Mouse (Mus musculus): ENCODE measurements around the gene Pnrc1. TPM values are rescaled to one million over a fixed set of nuclear protein-coding genes. Genes with fewer than 3 reads are reported as not detected.

Pnrc1 gene
- total and polyA plus RNA-seq, 3 experiments: 7.6 to 14.4 TPM; not detected in 1

DNA sequence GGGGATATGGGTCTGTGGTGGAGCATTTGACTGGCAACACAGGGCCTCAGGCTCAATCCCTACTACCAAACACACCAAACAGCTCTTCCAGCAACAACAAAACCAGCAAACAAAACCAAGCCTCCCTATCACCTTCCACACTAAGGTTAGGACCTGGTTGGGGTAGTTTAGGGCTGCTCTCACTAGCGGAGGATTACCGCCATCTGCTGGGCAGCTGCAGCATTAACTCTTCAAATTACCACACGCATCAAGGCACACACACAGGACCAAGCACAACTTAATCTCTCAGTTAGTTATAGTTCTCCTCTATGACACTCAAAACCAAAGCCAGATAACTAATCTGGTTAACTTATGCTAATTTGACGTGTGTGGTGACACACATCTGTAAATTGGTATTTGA, 85.3 kb downstream of the Pnrc1 start:
- H3K79me2 ChIP-seq (ENCODE audit: control insufficient read depth, insufficient read depth, low read length, poor library complexity): no peaks in the 10 kb centered on the region
- H3K9me3 ChIP-seq (replicated peaks; ENCODE audit: insufficient read depth, low read length): no peaks in the 10 kb centered on the region
- no peak overlapping the region for H3K27ac ChIP-seq (ENCODE audit: control insufficient read depth, low read depth, low read length)
- H3K36me3 ChIP-seq (ENCODE audit: control insufficient read depth in 1 of 2, insufficient read depth in 2 of 2, low read length in 2 of 2): no peaks in the 10 kb centered on the region
- DNase-seq (ENCODE audit: low read depth, low spot score): peak; percentile 67
- H3K27me3 ChIP-seq (ENCODE audit: control insufficient read depth in 1 of 2, insufficient read depth in 2 of 2, low read length in 2 of 2): peaks cover 2% of the 10 kb centered on the region in 2 experiments
- TF ChIP-seq CTCF (IDR thresholded peaks at IDR 0.05 in 2 of 3, conservative IDR thresholded peaks at IDR 0.05 in 1 of 3; ENCODE audit: control insufficient read depth in 1 of 3, insufficient read depth in 1 of 3, low read depth in 2 of 3, low read length in 3 of 3, poor library complexity in 1 of 3, severe bottlenecking in 1 of 3) (peak; percentile 79 to 88 (median 86)), SMC3 (IDR thresholded peaks at IDR 0.05; ENCODE audit: low read depth, low read length) (peak; percentile 62), RAD21 (IDR thresholded peaks at IDR 0.05; ENCODE audit: low read depth, low read length) (peak; percentile 64), SIN3A (IDR thresholded peaks at IDR 0.05; ENCODE audit: low read length) (no peak)
- no peak overlapping the region for H3K9ac ChIP-seq (ENCODE audit: control insufficient read depth, low read depth, low read length, poor library complexity, severe bottlenecking)
- no peaks in the 10 kb centered on the region for H3K4me1 ChIP-seq (ENCODE audit: control insufficient read depth in 1 of 2, insufficient read depth in 2 of 2, low read length in 2 of 2)
- H3K4me3 ChIP-seq (ENCODE audit: control insufficient read depth in 1 of 2, insufficient read depth in 1 of 2, low read depth in 2 of 2, low read length in 2 of 2): no peak overlapping the region

GRCm38 (mm10) chr4:33198117-33198516, 91.8 kb downstream of the Pnrc1 start:
- H3K9me3 ChIP-seq (replicated peaks; ENCODE audit: insufficient read depth, low read length): no peaks in the 10 kb centered on the region
- H3K27ac ChIP-seq (ENCODE audit: control insufficient read depth, low read depth, low read length): no peak overlapping the region
- H3K36me3 ChIP-seq (ENCODE audit: control insufficient read depth in 1 of 2, insufficient read depth in 2 of 2, low read length in 2 of 2): no peaks in the 10 kb centered on the region
- H3K27me3 ChIP-seq (ENCODE audit: control insufficient read depth in 1 of 2, insufficient read depth in 2 of 2, low read length in 2 of 2): peaks cover 4 to 10% of the 10 kb centered on the region in 2 experiments
- H3K4me1 ChIP-seq (ENCODE audit: control insufficient read depth in 1 of 2, insufficient read depth in 2 of 2, low read length in 2 of 2): no peaks in the 10 kb centered on the region
- no peak for DNase-seq (ENCODE audit: low read depth, low spot score)
- H3K9ac ChIP-seq (ENCODE audit: control insufficient read depth, low read depth, low read length, poor library complexity, severe bottlenecking): no peak overlapping the region
- TF ChIP-seq TAL1 (IDR thresholded peaks at IDR 0.05; ENCODE audit: low read length) (no peak), GATA1 (IDR thresholded peaks at IDR 0.05; ENCODE audit: low read depth, low read length) (no peak), SIN3A (IDR thresholded peaks at IDR 0.05; ENCODE audit: low read length) (no peak), MXI1 (IDR thresholded peaks at IDR 0.05; ENCODE audit: low read depth, low read length) (no peak), EP300 (IDR thresholded peaks at IDR 0.05; ENCODE audit: low read depth in 1 of 2, low read length in 2 of 2) (no peak), TCF12 (IDR thresholded peaks at IDR 0.05; ENCODE audit: low read depth, low read length) (no peak), BHLHE40 (IDR thresholded peaks at IDR 0.05; ENCODE audit: borderline replicate concordance, low read depth, low read length) (no peak), CHD2 (IDR thresholded peaks at IDR 0.05; ENCODE audit: low read length) (no peak), E2F4 (IDR thresholded peaks at IDR 0.05; ENCODE audit: borderline replicate concordance, low read depth, low read length) (no peak), CHD1 (IDR thresholded peaks at IDR 0.05; ENCODE audit: low read depth, low read length) (no peak), HCFC1 (IDR thresholded peaks at IDR 0.05; ENCODE audit: low read depth, low read length) (no peak), CTCF (IDR thresholded peaks at IDR 0.05 in 2 of 3, conservative IDR thresholded peaks at IDR 0.05 in 1 of 3; ENCODE audit: control insufficient read depth in 1 of 3, insufficient read depth in 1 of 3, low read depth in 2 of 3, low read length in 3 of 3, poor library complexity in 1 of 3, severe bottlenecking in 1 of 3) (no peak)
- no peaks in the 10 kb centered on the region for H3K79me2 ChIP-seq (ENCODE audit: control insufficient read depth, insufficient read depth, low read length, poor library complexity)
- H3K4me3 ChIP-seq (ENCODE audit: control insufficient read depth in 1 of 2, insufficient read depth in 1 of 2, low read depth in 2 of 2, low read length in 2 of 2): no peak overlapping the region

Other genes starting within 250 kb of the Pnrc1 start
- 0.12 TPM in 1 of 2 replicates, not detected in the other for gene Gabrr2, start 227.2 kb downstream of the Pnrc1 start, total RNA-seq (2012; rRNA removed)
- under 1 TPM in 1 of 2 experiments, not detected in 1; 0.11 TPM for gene Gabrr2, start 227.2 kb downstream of the Pnrc1 start, polyA plus RNA-seq (2012; ENCODE audit: insufficient read depth in 1 of 2, insufficient read length in 2 of 2, low read depth in 1 of 2, low replicate concordance in 2 of 2, missing spikeins in 1 of 2)
- gene Gabrr1, start 157.6 kb downstream of the Pnrc1 start, total RNA-seq (2012; rRNA removed): not detected in 2 replicates
- not detected for gene Gabrr1, start 157.6 kb downstream of the Pnrc1 start, polyA plus RNA-seq (2012; ENCODE audit: insufficient read depth in 1 of 2, insufficient read length in 2 of 2, low read depth in 1 of 2, low replicate concordance in 2 of 2, missing spikeins in 1 of 2)
- gene Pm20d2, start 100.4 kb downstream of the Pnrc1 start, total RNA-seq (2012; rRNA removed): not detected in 2 replicates
- gene Pm20d2, start 100.4 kb downstream of the Pnrc1 start, polyA plus RNA-seq (2012; ENCODE audit: insufficient read depth in 1 of 2, insufficient read length in 2 of 2, low read depth in 1 of 2, low replicate concordance in 2 of 2, missing spikeins in 1 of 2): not detected
- gene Srsf12, start 81.2 kb downstream of the Pnrc1 start, total RNA-seq (2012; rRNA removed): not detected in 2 replicates
- gene Srsf12, start 81.2 kb downstream of the Pnrc1 start, polyA plus RNA-seq (2012; ENCODE audit: insufficient read depth in 1 of 2, insufficient read length in 2 of 2, low read depth in 1 of 2, low replicate concordance in 2 of 2, missing spikeins in 1 of 2): not detected
- gene Rngtt, start 20.1 kb upstream of the Pnrc1 start, total RNA-seq (2012; rRNA removed): 13.7 and 15.0 TPM in 2 replicates
- 10 to 100 TPM in 1 of 2 experiments, not detected in 1; 18.7 TPM for gene Rngtt, start 20.1 kb upstream of the Pnrc1 start, polyA plus RNA-seq (2012; ENCODE audit: insufficient read depth in 1 of 2, insufficient read length in 2 of 2, low read depth in 1 of 2, low replicate concordance in 2 of 2, missing spikeins in 1 of 2)

Data from MEL (cell line).